Mouse (Mus musculus) heart, postnatal 0 days (tissue): ENCODE results near the gene Pus10.

Experiments
- CTCF ChIP-seq: IDR thresholded peaks from 2 replicates; pipeline ENCODE4 v1.5.1; 2016; ENCODE audit warnings: antibody characterized with exemption, control low read depth, low read depth
- EP300 ChIP-seq: IDR thresholded peaks from 2 replicates; pipeline ENCODE4 v1.6.1; 2016; ENCODE audit warnings: antibody characterized with exemption, low read depth

- TF ChIP-seq CTCF: no peak
- TF ChIP-seq EP300: no peak
These were observed 78.9 kb downstream of the Pus10 start for GRCm38 (mm10) chr11:23744352-23744751.
